Mouse (Mus musculus) neural tube, embryonic 14.5 days (tissue): ENCODE measurements around the gene Asap2. TPM values are rescaled to one million over a fixed set of nuclear protein-coding genes. Genes with fewer than 3 reads are reported as not detected.

Experiments used
- ATAC-seq: fragments of 200-750 bp; cut with Nextera tagmentation; 2 replicates; pipeline ENCODE4 v1.8.0; 2017; ENCODE audit warnings: low read depth, mild to moderate bottlenecking, moderate TSS enrichment, moderate library complexity
- H3K27ac ChIP-seq: fragments of 300-500 bp; sonication (generic); 2 replicates; pipeline ENCODE4 v1.5.1; 2014; ENCODE audit warnings: low read depth, mild to moderate bottlenecking, control low read depth, low read length, moderate library complexity, mixed read lengths
- H3K27me3 ChIP-seq: fragments of 300-500 bp; sonication (generic); 2 replicates; pipeline ENCODE4 v1.6.1; 2014; ENCODE audit warnings: low read length; ENCODE audit not compliant: control insufficient read depth, insufficient read depth
- H3K36me3 ChIP-seq: fragments of 300-500 bp; sonication (generic); 2 replicates; pipeline ENCODE4 v1.6.1; 2014; ENCODE audit warnings: low read length, mixed read lengths; ENCODE audit not compliant: control insufficient read depth, insufficient read depth
- H3K4me1 ChIP-seq: fragments of 300-500 bp; sonication (generic); 2 replicates; pipeline ENCODE4 v1.6.1; 2014; ENCODE audit warnings: low read length; ENCODE audit not compliant: control insufficient read depth, insufficient read depth
- H3K4me2 ChIP-seq: fragments of 300-500 bp; sonication (generic); 2 replicates; pipeline ENCODE4 v1.6.1; 2014; ENCODE audit warnings: mild to moderate bottlenecking, low read depth, low read length, control low read depth
- H3K4me3 ChIP-seq: fragments of 300-500 bp; sonication (generic); 2 replicates; pipeline ENCODE4 v1.5.1; 2014; ENCODE audit warnings: low read depth, low read length, control low read depth, mixed read lengths
- H3K9ac ChIP-seq: fragments of 300-500 bp; sonication (generic); replicated peaks from 2 replicates; pipeline ENCODE4 v1.6.1; 2014; ENCODE audit warnings: low read depth, mild to moderate bottlenecking, control low read depth, low read length, mixed read lengths
- H3K9me3 ChIP-seq: fragments of 300-500 bp; sonication (generic); 2 replicates; pipeline ENCODE4 v1.6.1; 2016; ENCODE audit warnings: low read length; ENCODE audit not compliant: control insufficient read depth
- whole genome bisulfite sequencing: fragments of 180-500 bp; shearing (Covaris S2); extraction: QIAGEN DNeasy Blood & Tissue Kit; methylation state at CpG from one replicate; pipeline ENCODE4 v1.1.7; 2014; 5-methylcytosine and 5-hydroxymethylcytosine counted together
- polyA plus RNA-seq: library from polyadenylated mRNA; unstranded; fragments of >200 nt; fragmentation: Nextera tagmentation; extraction: Ambion mirVana; gene quantifications from 2 replicates; pipeline ENCODE4 v1.2.1, GENCODE M21; 2014

Gene Asap2
- polyA plus RNA-seq, 1 experiment from 2014 or later = 19.7 TPM

- H3K27me3 ChIP-seq = no peaks in the 10 kb centered on the region
- no peak for ATAC-seq
- WGBS = 97% methylated on average over 11 of the region's 11 CpGs
- H3K9ac ChIP-seq = no peak overlapping the region
- no peak overlapping the region for H3K4me3 ChIP-seq
- H3K4me2 ChIP-seq = no peak overlapping the region
- H3K4me1 ChIP-seq = no peaks in the 10 kb centered on the region
- H3K36me3 ChIP-seq = peaks cover 78% of the 10 kb centered on the region
- no peak overlapping the region for H3K27ac ChIP-seq
- no peaks in the 10 kb centered on the region for H3K9me3 ChIP-seq
Measured at GRCm38 (mm10) chr12:21298856-21299255, 308.6 kb downstream of the Asap2 start.

GRCm38 (mm10) chr12:21301324-21301723, 311.1 kb downstream of the Asap2 start:
- ATAC-seq = no peak
- Histone ChIP-seq H3K27ac (no peak overlapping the region), H3K4me3 (no peak overlapping the region), H3K36me3 (peaks cover 69% of the 10 kb centered on the region), H3K4me1 (no peaks in the 10 kb centered on the region), H3K4me2 (no peak overlapping the region), H3K9me3 (no peaks in the 10 kb centered on the region), H3K27me3 (no peaks in the 10 kb centered on the region), H3K9ac (no peak overlapping the region)
- 89% methylated on average over 7 of the region's 7 CpGs for WGBS

- no peaks in the 10 kb centered on the region for H3K27me3 ChIP-seq
- no peak overlapping the region for H3K27ac ChIP-seq
- H3K9me3 ChIP-seq = no peaks in the 10 kb centered on the region
- WGBS = 89% methylated on average over 8 of the region's 8 CpGs
- H3K9ac ChIP-seq = no peak overlapping the region
- H3K4me1 ChIP-seq = no peaks in the 10 kb centered on the region
- peaks cover 65% of the 10 kb centered on the region for H3K36me3 ChIP-seq
- H3K4me2 ChIP-seq = no peak overlapping the region
- no peak overlapping the region for H3K4me3 ChIP-seq
- ATAC-seq = no peak
Measured at GRCm38 (mm10) chr12:21301932-21302331, 311.7 kb downstream of the Asap2 start.

- no peak overlapping the region for H3K4me2 ChIP-seq
- 91% methylated on average over 5 of the region's 5 CpGs for WGBS
- ATAC-seq = no peak
- H3K27me3 ChIP-seq = no peaks in the 10 kb centered on the region
- peaks cover 65% of the 10 kb centered on the region for H3K36me3 ChIP-seq
- no peaks in the 10 kb centered on the region for H3K4me1 ChIP-seq
- H3K9me3 ChIP-seq = no peaks in the 10 kb centered on the region
- H3K4me3 ChIP-seq = no peak overlapping the region
- H3K27ac ChIP-seq = no peak overlapping the region
- no peak overlapping the region for H3K9ac ChIP-seq
Measured at GRCm38 (mm10) chr12:21302361-21302783, 312.1 kb downstream of the Asap2 start.

- no peaks in the 10 kb centered on the region for H3K27me3 ChIP-seq
- ATAC-seq = no peak
- H3K4me1 ChIP-seq = no peaks in the 10 kb centered on the region
- H3K9ac ChIP-seq = no peak overlapping the region
- no peaks in the 10 kb centered on the region for H3K9me3 ChIP-seq
- H3K36me3 ChIP-seq = peaks cover 60% of the 10 kb centered on the region
- H3K4me3 ChIP-seq = no peak overlapping the region
- no peak overlapping the region for H3K27ac ChIP-seq
- no peak overlapping the region for H3K4me2 ChIP-seq
- WGBS = 93% methylated on average over 4 of the region's 4 CpGs
Measured at GRCm38 (mm10) chr12:21305741-21306140, 315.5 kb downstream of the Asap2 start.

GRCm38 (mm10) chr12:21306721-21307120, 316.5 kb downstream of the Asap2 start:
- H3K4me1 ChIP-seq = no peaks in the 10 kb centered on the region
- no peak overlapping the region for H3K4me3 ChIP-seq
- H3K9ac ChIP-seq = no peak overlapping the region
- WGBS = 94% methylated on average over 4 of the region's 4 CpGs
- no peak for ATAC-seq
- no peak overlapping the region for H3K27ac ChIP-seq
- no peaks in the 10 kb centered on the region for H3K9me3 ChIP-seq
- no peak overlapping the region for H3K4me2 ChIP-seq
- no peaks in the 10 kb centered on the region for H3K27me3 ChIP-seq
- peaks cover 63% of the 10 kb centered on the region for H3K36me3 ChIP-seq

GRCm38 (mm10) chr12:21312201-21312600, 321.9 kb downstream of the Asap2 start:
- Histone ChIP-seq H3K4me3 (no peak overlapping the region), H3K36me3 (peaks cover 52% of the 10 kb centered on the region), H3K27ac (no peak overlapping the region), H3K9me3 (no peaks in the 10 kb centered on the region), H3K9ac (no peak overlapping the region), H3K4me2 (no peak overlapping the region), H3K4me1 (no peaks in the 10 kb centered on the region), H3K27me3 (no peaks in the 10 kb centered on the region)
- WGBS = 92% methylated on average over 5 of the region's 5 CpGs
- ATAC-seq = no peak

GRCm38 (mm10) chr12:21315923-21316868, 325.9 kb downstream of the Asap2 start, which contains the start of gene Iah1:
Iah1 (plus strand) TSS chr12:21316389.
- peak within 1 kb of the TSS; percentile 63 for H3K4me3 ChIP-seq
- peak within 1 kb of the TSS; percentile 56 for H3K4me2 ChIP-seq
- peak; percentile 91 for ATAC-seq
- no peaks in the 10 kb centered on the region for H3K4me1 ChIP-seq
- H3K27ac ChIP-seq = no peak within 1 kb of the TSS
- H3K27me3 ChIP-seq = no peaks in the 10 kb centered on the region
- H3K9ac ChIP-seq = peak within 1 kb of the TSS; percentile 73
- H3K9me3 ChIP-seq = no peaks in the 10 kb centered on the region
- WGBS = 2% methylated on average over 55 of the region's 59 CpGs
- peaks cover 25% of the 10 kb centered on the region for H3K36me3 ChIP-seq

- no peaks in the 10 kb centered on the region for H3K9me3 ChIP-seq
- H3K27me3 ChIP-seq = no peaks in the 10 kb centered on the region
- no peak overlapping the region for H3K27ac ChIP-seq
- H3K4me3 ChIP-seq = peak overlapping the region; percentile 63
- H3K9ac ChIP-seq = no peak overlapping the region; the same call in 1 of the 2 replicates
- H3K4me2 ChIP-seq = peak overlapping the region; percentile 56
- H3K4me1 ChIP-seq = no peaks in the 10 kb centered on the region
- H3K36me3 ChIP-seq = peaks cover 20% of the 10 kb centered on the region
- no peak for ATAC-seq
- 32% methylated on average over 7 of the region's 7 CpGs for WGBS
Measured at GRCm38 (mm10) chr12:21316869-21317265, 326.6 kb downstream of the Asap2 start.
